Comparison of ENCODE assay signal across 11 mouse cellular contexts in genomic region chr10:56752134-56752533, GRCm38 (mm10).
DNase-seq lines count a peak whose midpoint lies in the region.
"Had no signal": no experiment of that assay in that cellular context is flagged by ENCODE, and none has a peak within 500 bp of the region (broad histone marks: within the 10 kb centered on the region; RNA-seq: fewer than 3 reads in every experiment).

No protein-coding gene starts in this region.

- DNase-seq in adrenal gland, postnatal 14 days: peak; percentile 7
- DNase-seq in adrenal gland, adult 18-20 months (ENCODE audit: low spot score in 2 of 2): no peak
- DNase-seq in embryo, embryonic 10 days (ENCODE audit: low spot score): peak; percentile 43
- DNase-seq in kidney, adult 9 months: peak; percentile 57
- DNase-seq in lung, postnatal 10 days: peak; percentile 20
- no peak for DNase-seq in natural killer cell, adult 2 months (ENCODE audit: low spot score in 2 of 2)
- DNase-seq in layer of hippocampus, postnatal 10 days (ENCODE audit: low spot score in 2 of 2): no peak
- no peak for DNase-seq in frontal cortex, postnatal 25 days (ENCODE audit: low spot score in 2 of 2)
- DNase-seq: cerebellum, adult 9-10 months; heart, adult 11 months; thymus, postnatal 4 days had no signal

Comparison
In these comparisons a context has a peak if more than half of its experiments do, and no peak if none do; other contexts are left out.
1. DNase-seq: peak in adrenal gland, postnatal 14 days (single experiment), embryo, embryonic 10 days (single experiment), kidney, adult 9 months (single experiment) and lung, postnatal 10 days (single experiment); none in adrenal gland, adult 18-20 months (0 of 2), natural killer cell, adult 2 months (0 of 2), layer of hippocampus, postnatal 10 days (0 of 2) and frontal cortex, postnatal 25 days (0 of 2).